Mouse (Mus musculus): Measurements from ENCODE around the gene Nxph4.

Gene Nxph4

DNA sequence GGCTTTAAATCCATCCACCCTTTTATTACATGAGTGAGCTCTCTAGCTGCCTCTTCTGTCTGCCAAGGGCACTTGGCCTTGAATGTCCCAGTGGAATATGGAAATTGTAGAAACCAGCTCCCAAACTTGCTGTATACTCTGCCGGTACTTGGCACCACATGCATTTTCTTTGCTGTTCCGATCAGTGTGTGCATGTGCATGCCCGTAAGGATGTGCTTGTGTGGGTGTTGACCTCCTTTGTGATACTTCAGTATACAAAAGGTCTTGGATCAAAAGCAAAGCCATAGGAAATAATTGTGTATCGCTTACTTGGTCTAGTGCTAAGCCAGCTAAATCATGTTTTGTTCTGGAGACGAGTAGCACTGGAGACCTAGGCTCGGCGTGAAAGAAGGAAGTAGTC is 45.5 kb downstream of the Nxph4 start:
- DNase-seq (ENCODE audit: low spot score): no peak

DNA sequence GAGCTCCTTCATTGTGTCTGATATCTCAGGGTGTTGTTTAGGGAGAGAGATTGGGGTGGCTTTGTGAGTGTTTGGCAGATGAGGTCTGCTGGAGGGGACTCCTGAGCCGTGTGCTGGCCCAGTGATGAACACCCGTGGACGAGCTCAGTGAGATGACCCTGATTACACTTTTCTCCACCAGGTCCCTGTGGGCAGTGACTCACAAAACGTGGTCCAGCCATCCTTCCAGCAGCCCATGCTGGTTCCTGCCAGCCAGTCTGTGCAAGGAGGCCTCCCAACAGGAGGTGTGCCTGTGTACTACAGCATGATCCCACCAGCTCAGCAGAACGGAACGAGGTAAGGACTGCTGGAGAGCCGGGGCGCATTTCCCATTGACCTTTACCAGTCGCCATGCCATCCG is 49.1 kb downstream of the Nxph4 start:
- no peak for DNase-seq (ENCODE audit: low spot score)

DNA sequence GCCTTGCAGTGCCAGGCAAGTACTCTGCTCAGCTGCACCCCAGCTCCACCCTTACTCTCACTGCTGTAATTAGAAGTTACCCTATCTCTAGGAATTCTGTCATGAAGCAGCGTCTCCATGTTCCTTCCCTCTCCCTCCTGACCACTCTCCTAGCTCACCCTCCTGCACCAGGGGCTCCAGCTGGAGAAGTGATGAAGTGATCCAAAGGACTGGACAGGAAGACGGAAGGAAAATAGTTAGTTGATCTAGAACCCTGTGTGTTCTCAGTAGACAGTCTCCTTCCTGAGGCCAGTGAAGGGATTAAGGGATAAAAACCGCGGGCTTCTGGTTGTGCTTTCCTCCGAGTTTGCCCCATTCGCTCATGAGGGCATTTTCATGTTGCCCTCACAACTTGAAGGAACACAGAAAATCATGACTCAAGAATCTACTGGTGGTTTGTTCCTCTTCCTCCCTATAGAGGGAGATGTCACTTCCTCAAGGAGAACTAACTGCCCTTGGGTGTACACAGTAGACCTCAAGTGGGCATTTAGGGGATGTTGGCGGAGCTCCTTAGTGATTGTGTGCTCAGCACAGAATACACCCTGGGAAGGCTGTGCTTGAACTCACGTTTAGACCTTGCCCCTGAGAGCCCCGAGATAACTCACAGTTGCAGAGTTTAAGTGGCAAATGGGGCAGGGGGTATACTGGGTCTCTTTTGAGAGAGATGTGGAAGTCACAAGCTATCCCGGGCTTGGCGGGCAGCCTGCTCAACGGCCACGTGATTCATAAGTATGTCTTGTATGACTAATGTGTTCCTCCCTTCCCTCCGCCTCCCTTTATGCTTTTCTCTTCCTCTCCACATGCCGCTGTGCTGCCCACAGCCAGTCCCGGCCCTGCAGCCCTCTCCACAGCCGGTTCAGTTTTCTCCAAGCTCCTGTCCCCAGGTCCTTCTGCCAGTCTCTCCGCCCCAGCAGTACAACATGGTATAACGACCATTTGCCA is 53.2 kb downstream of the Nxph4 start:
- peak; percentile 46 for DNase-seq (ENCODE audit: low spot score)

DNA sequence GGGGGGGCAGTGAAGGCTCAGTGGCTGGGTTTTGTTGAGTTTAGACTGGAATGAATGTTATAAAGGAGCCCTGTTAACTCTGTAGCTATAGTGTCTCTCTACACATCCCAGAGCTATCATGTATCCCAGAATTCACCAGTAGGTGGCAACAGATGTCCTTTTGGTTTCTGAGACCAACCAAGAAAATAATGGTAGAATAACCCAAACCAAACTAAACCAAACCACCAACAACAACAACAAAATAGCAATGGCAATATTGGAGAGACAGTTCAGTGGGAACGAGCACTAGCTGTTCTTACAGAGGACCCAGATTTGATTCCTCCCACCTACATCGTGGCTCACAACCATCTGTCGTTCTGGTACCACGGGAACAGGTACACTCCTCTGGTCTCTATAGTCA is 55.2 kb downstream of the Nxph4 start:
- no peak for DNase-seq (ENCODE audit: low spot score)

DNA sequence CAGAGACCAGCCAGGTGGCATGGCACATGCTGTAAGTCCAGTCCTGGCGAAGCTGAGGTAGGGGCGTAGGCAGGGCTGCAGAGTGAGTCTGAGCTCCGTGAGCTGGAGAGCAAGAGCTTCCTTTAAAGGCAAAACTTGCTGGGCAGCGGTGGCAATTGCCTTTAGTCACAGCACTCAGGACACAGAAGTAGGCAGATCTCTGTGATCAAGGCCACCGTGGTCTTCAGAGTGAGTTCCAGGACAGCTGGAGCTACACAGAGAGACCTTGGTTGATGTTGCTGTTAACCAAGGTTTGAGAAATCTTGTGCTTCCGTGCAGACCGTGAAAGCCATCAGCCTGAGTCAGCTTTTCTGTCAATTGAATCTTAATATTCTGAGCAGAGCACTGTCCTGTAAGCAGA is 57.1 kb downstream of the Nxph4 start:
- no peak for DNase-seq (ENCODE audit: low spot score)

DNA sequence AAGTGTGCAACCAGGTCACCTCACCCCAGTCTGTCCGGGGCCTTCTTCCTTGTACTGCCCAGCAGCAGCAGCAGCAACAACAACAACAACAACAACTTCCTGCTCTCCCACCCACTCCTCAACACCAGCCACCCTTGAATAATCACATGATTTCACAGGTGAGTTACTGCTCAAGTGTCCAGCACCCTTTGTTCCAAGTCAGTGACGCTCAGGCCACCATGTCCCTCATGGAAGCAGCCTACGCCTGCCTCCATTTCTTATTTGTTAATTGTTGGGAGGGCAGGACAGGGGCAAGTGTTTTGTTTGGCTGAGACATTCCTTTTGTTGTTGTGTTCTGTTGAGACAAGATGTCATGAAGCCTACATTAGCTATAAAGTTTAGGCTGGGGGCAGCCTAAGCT is 57.8 kb downstream of the Nxph4 start:
- DNase-seq (ENCODE audit: low spot score): no peak

All from urinary bladder, postnatal 25 days (tissue).